Mouse (Mus musculus) MEL (cell line): ENCODE measurements around the gene Cd44.

Experiments used
- CHD1 ChIP-seq: IDR thresholded peaks from 2 replicates; pipeline ENCODE4 v1.6.1; 2012; ENCODE audit warnings: low read depth, mild to moderate bottlenecking, inconsistent platforms, low read length, improper control_type of control experiment
- CTCF ChIP-seq, 3 experiments: IDR thresholded peaks in 2 of 3; conservative IDR thresholded peaks in 1 of 3; 2 replicates each; pipeline ENCODE4 v1.5.1; 2011 to 2012; ENCODE audit warnings: low read length in 3 of 3, low read depth in 2 of 3, mild to moderate bottlenecking in 2 of 3, improper control_type of control experiment in 1 of 3, inconsistent platforms in 1 of 3, mixed read lengths in 1 of 3, moderate library complexity in 1 of 3; ENCODE audit not compliant: control insufficient read depth in 1 of 3, insufficient read depth in 1 of 3, poor library complexity in 1 of 3, severe bottlenecking in 1 of 3
- E2F4 ChIP-seq: IDR thresholded peaks from 2 replicates; pipeline ENCODE4 v1.6.1; 2011; ENCODE audit warnings: low read depth, low read length, improper control_type of control experiment, borderline replicate concordance
- MAX ChIP-seq: IDR thresholded peaks from 2 replicates; pipeline ENCODE4 v1.6.1; 2011; ENCODE audit warnings: low read length, improper control_type of control experiment
- POLR2A ChIP-seq, 2 experiments: IDR thresholded peaks; 2 replicates each; pipeline ENCODE4 v1.6.1; 2011 to 2012; ENCODE audit warnings: low read length in 2 of 2, mild to moderate bottlenecking in 2 of 2, control low read depth in 1 of 2, improper control_type of control experiment in 1 of 2, low read depth in 1 of 2, moderate library complexity in 1 of 2; ENCODE audit not compliant: control insufficient read depth in 1 of 2, insufficient read depth in 1 of 2, poor library complexity in 1 of 2
- POLR2AphosphoS5 ChIP-seq: IDR thresholded peaks from 2 replicates; pipeline ENCODE4 v1.6.1; 2012; ENCODE audit warnings: low read depth, borderline replicate concordance, mild to moderate bottlenecking, inconsistent platforms, low read length, moderate library complexity, mixed read lengths
- RAD21 ChIP-seq: IDR thresholded peaks from 2 replicates; pipeline ENCODE4 v1.6.1; 2011; ENCODE audit warnings: mild to moderate bottlenecking, low read depth, low read length, improper control_type of control experiment
- TCF12 ChIP-seq: IDR thresholded peaks from 2 replicates; pipeline ENCODE4 v1.6.1; 2014; ENCODE audit warnings: low read depth, mild to moderate bottlenecking, inconsistent platforms, low read length, improper control_type of control experiment, moderate library complexity
- USF1 ChIP-seq: IDR thresholded peaks from 2 replicates; pipeline ENCODE4 v1.6.1; 2014; ENCODE audit warnings: low read depth, mild to moderate bottlenecking, inconsistent platforms, low read length, improper control_type of control experiment, moderate library complexity
- ZKSCAN1 ChIP-seq: IDR thresholded peaks from 2 replicates; pipeline ENCODE4 v1.6.1; 2012; ENCODE audit warnings: low read depth, mild to moderate bottlenecking, inconsistent platforms, low read length, improper control_type of control experiment, moderate library complexity

- no peak for TF ChIP-seq POLR2A (IDR thresholded peaks at IDR 0.05; ENCODE audit: control insufficient read depth in 1 of 2, insufficient read depth in 1 of 2, low read depth in 1 of 2, low read length in 2 of 2, poor library complexity in 1 of 2)
- no peak for TF ChIP-seq RAD21
- no peak for TF ChIP-seq TCF12
- TF ChIP-seq MAX: no peak
- TF ChIP-seq USF1: no peak
- TF ChIP-seq E2F4: no peak
- TF ChIP-seq ZKSCAN1: no peak
- no peak for TF ChIP-seq CTCF (IDR thresholded peaks at IDR 0.05 in 2 of 3, conservative IDR thresholded peaks at IDR 0.05 in 1 of 3; ENCODE audit: control insufficient read depth in 1 of 3, insufficient read depth in 1 of 3, low read depth in 2 of 3, low read length in 3 of 3, poor library complexity in 1 of 3, severe bottlenecking in 1 of 3)
- no peak for TF ChIP-seq CHD1
- TF ChIP-seq POLR2AphosphoS5: no peak
Observed at GRCm38 (mm10) chr2:102764602-102765374, 136.7 kb downstream of the Cd44 start.
